In genomic region chr8:106554011-106554410, GRCm38 (mm10) we compare ENCODE assay signal across 36 mouse cellular contexts. TPM values are rescaled to one million over a fixed set of nuclear protein-coding genes. Genes with fewer than 3 reads are reported as not detected.
DNase-seq lines count a peak whose midpoint lies in the region; ATAC-seq and TF ChIP-seq lines count a peak whose summit lies in the region.
"Had no signal": no experiment of that assay in that cellular context is flagged by ENCODE, and none has a peak within 500 bp of the region (broad histone marks: within the 10 kb centered on the region; RNA-seq: fewer than 3 reads in every experiment).

No protein-coding gene starts in this region.

- no peaks in the 10 kb centered on the region for H3K36me3 ChIP-seq in heart, adult 2 months (ENCODE audit: control insufficient read depth, insufficient read depth, low read length)
- H3K36me3 ChIP-seq in heart, embryonic 11.5 days (ENCODE audit: control insufficient read depth, insufficient read depth, low read length), result peaks cover 23% of the 10 kb centered on the region
- H3K36me3 ChIP-seq in liver, postnatal 0 days (replicated peaks; ENCODE audit: insufficient read depth, low read length), result no peaks in the 10 kb centered on the region
- H3K36me3 ChIP-seq in liver, embryonic 12.5 days, result peaks cover 14% of the 10 kb centered on the region; the same call in 1 of the 2 replicates
- H3K36me3 ChIP-seq in MEL (ENCODE audit: control insufficient read depth in 1 of 2, insufficient read depth in 2 of 2, low read length in 2 of 2), result no peaks in the 10 kb centered on the region
- H3K36me3 ChIP-seq: G1E; hindbrain, embryonic 13.5 days; midbrain, embryonic 10.5 days had no signal

- no peaks in the 10 kb centered on the region for H3K4me1 ChIP-seq in heart, adult 2 months (ENCODE audit: control insufficient read depth, insufficient read depth, low read length)
- H3K4me1 ChIP-seq in heart, embryonic 11.5 days (ENCODE audit: control insufficient read depth, insufficient read depth, low read length), result no peaks in the 10 kb centered on the region
- no peaks in the 10 kb centered on the region for H3K4me1 ChIP-seq in liver, postnatal 0 days (ENCODE audit: insufficient read depth)
- H3K4me1 ChIP-seq in liver, embryonic 12.5 days, result 0 out of 2 replicates have a peak, but pooled peaks cover 2% of the 10 kb centered on the region
- no peaks in the 10 kb centered on the region for H3K4me1 ChIP-seq in MEL (ENCODE audit: control insufficient read depth in 1 of 2, insufficient read depth in 2 of 2, low read length in 2 of 2)
- H3K4me1 ChIP-seq in embryonic fibroblast, embryonic 13.5 days (ENCODE audit: control insufficient read depth, insufficient read depth, low read length), result no peaks in the 10 kb centered on the region
- H3K4me1 ChIP-seq: heart, embryonic 15.5 days; hindbrain, embryonic 13.5 days; limb, embryonic 15.5 days; lung, embryonic 15.5 days; midbrain, embryonic 10.5 days had no signal

- no peak for ATAC-seq in heart, embryonic 11.5 days (replicated peaks; ENCODE audit: insufficient number of reproducible peaks, low FRiP score, low TSS enrichment)
- ATAC-seq in liver, postnatal 0 days, result no peak
- ATAC-seq in liver, embryonic 12.5 days, result no peak
- ATAC-seq in granulocyte monocyte progenitor cell, adult 5-6 weeks (replicated peaks; ENCODE audit: poor library complexity, severe bottlenecking), result no peak
- ATAC-seq: forebrain, postnatal 0 days; inflammation-experienced regulatory T-cells, adult 6 months; midbrain, embryonic 16.5 days had no signal

- H3K9me3 ChIP-seq in heart, embryonic 11.5 days (replicated peaks; ENCODE audit: control insufficient read depth, low read length), result peaks cover 4% of the 10 kb centered on the region; the same call in 1 of the 2 replicates
- peaks cover 3% of the 10 kb centered on the region; the same call in 1 of the 2 replicates for H3K9me3 ChIP-seq in liver, postnatal 0 days (ENCODE audit: low read length)
- no peaks in the 10 kb centered on the region for H3K9me3 ChIP-seq in liver, embryonic 12.5 days (replicated peaks)
- no peaks in the 10 kb centered on the region for H3K9me3 ChIP-seq in MEL (replicated peaks; ENCODE audit: insufficient read depth, low read length)
- H3K9me3 ChIP-seq: G1E; heart, embryonic 15.5 days; lung, embryonic 15.5 days had no signal

- H3K4me3 ChIP-seq in heart, adult 2 months, result no peak overlapping the region
- H3K4me3 ChIP-seq in heart, embryonic 11.5 days (ENCODE audit: low read depth, low read length), result no peak overlapping the region
- no peak overlapping the region for H3K4me3 ChIP-seq in liver, postnatal 0 days (ENCODE audit: low read depth, low read length)
- no peak overlapping the region for H3K4me3 ChIP-seq in liver, embryonic 12.5 days
- H3K4me3 ChIP-seq in MEL (ENCODE audit: control insufficient read depth in 1 of 2, insufficient read depth in 1 of 2, low read depth in 2 of 2, low read length in 2 of 2), result no peak overlapping the region
- H3K4me3 ChIP-seq in embryonic fibroblast, embryonic 13.5 days (ENCODE audit: insufficient read depth, low read length), result no peak overlapping the region
- H3K4me3 ChIP-seq: heart, embryonic 15.5 days; hindbrain, embryonic 13.5 days; limb, embryonic 15.5 days; lung, embryonic 15.5 days; midbrain, embryonic 10.5 days; myocyte had no signal

- no peak for TF ChIP-seq EP300 in heart, adult 2 months (IDR thresholded peaks at IDR 0.05; ENCODE audit: insufficient read depth, low read depth, low read length)
- no peak for TF ChIP-seq EP300 in liver, postnatal 0 days (IDR thresholded peaks at IDR 0.05; ENCODE audit: low read depth)
- TF ChIP-seq EP300 in MEL (IDR thresholded peaks at IDR 0.05; ENCODE audit: low read depth in 1 of 2, low read length in 2 of 2), result no peak

- TF ChIP-seq POLR2A in heart, adult 2 months (IDR thresholded peaks at IDR 0.05; ENCODE audit: insufficient read depth, low read depth, low read length), result no peak
- TF ChIP-seq POLR2A in MEL (IDR thresholded peaks at IDR 0.05; ENCODE audit: control insufficient read depth in 1 of 2, insufficient read depth in 1 of 2, low read depth in 1 of 2, low read length in 2 of 2, poor library complexity in 1 of 2), result no peak
- TF ChIP-seq POLR2A in embryonic fibroblast, embryonic 13.5 days (IDR thresholded peaks at IDR 0.05; ENCODE audit: low read depth, low read length), result no peak

- H3K27ac ChIP-seq in heart, adult 2 months, result no peak overlapping the region
- no peak overlapping the region for H3K27ac ChIP-seq in heart, embryonic 11.5 days (ENCODE audit: low read depth, low read length)
- H3K27ac ChIP-seq in liver, postnatal 0 days (ENCODE audit: low read depth), result no peak overlapping the region
- no peak overlapping the region for H3K27ac ChIP-seq in liver, embryonic 12.5 days
- no peak overlapping the region for H3K27ac ChIP-seq in MEL (ENCODE audit: control insufficient read depth, low read depth, low read length)
- H3K27ac ChIP-seq in embryonic fibroblast, embryonic 13.5 days (ENCODE audit: insufficient read depth, low read length), result no peak overlapping the region
- H3K27ac ChIP-seq: heart, embryonic 15.5 days; hindbrain, embryonic 13.5 days; limb, embryonic 15.5 days; lung, embryonic 15.5 days; midbrain, embryonic 10.5 days had no signal

- no peaks in the 10 kb centered on the region for H3K27me3 ChIP-seq in heart, adult 2 months (ENCODE audit: control insufficient read depth, insufficient read depth, low read length)
- H3K27me3 ChIP-seq in heart, embryonic 11.5 days (ENCODE audit: control insufficient read depth, insufficient read depth, low read length), result no peaks in the 10 kb centered on the region
- H3K27me3 ChIP-seq in liver, postnatal 0 days (ENCODE audit: insufficient read depth, low read length), result no peaks in the 10 kb centered on the region
- no peaks in the 10 kb centered on the region for H3K27me3 ChIP-seq in liver, embryonic 12.5 days (replicated peaks)
- H3K27me3 ChIP-seq in MEL (ENCODE audit: control insufficient read depth in 1 of 2, insufficient read depth in 2 of 2, low read length in 2 of 2), result no peaks in the 10 kb centered on the region
- H3K27me3 ChIP-seq: heart, embryonic 15.5 days; hindbrain, embryonic 13.5 days; limb, embryonic 15.5 days; lung, embryonic 15.5 days had no signal

- DNase-seq in heart, adult 2 months, result no peak
- no peak for DNase-seq in liver, postnatal 0 days
- no peak for DNase-seq in MEL (ENCODE audit: low read depth, low spot score)
- no peak for DNase-seq in left cerebral cortex, adult 8-10 months (ENCODE audit: low spot score in 2 of 2)
- DNase-seq: adrenal gland, postnatal 25 days; cerebellum, adult 11 months; cerebellum, postnatal 10 days; forebrain, postnatal 0 days; gastrocnemius, postnatal 14 days; heart, postnatal 36 days; kidney, adult 8-10 months; kidney, postnatal 14 days; left cerebral cortex, postnatal 4 days; right cerebral cortex, adult 18-20 months; right cerebral cortex, postnatal 4 days; thymus, adult 2 months had no signal

- 97% methylated on average over 5 of the region's 5 CpGs for WGBS in heart, adult 2 months
- WGBS in heart, embryonic 11.5 days (ENCODE audit: insufficient replicate concordance), result 95% methylated on average over 5 of the region's 5 CpGs
- whole genome bisulfite sequencing in liver, postnatal 0 days (ENCODE audit: insufficient replicate concordance), result 92% methylated on average over 5 of the region's 5 CpGs
- WGBS in liver, embryonic 12.5 days (ENCODE audit: insufficient replicate concordance), result 86% methylated on average over 5 of the region's 5 CpGs

- TF ChIP-seq RAD21 in MEL (IDR thresholded peaks at IDR 0.05; ENCODE audit: low read depth, low read length), result no peak; the same call in 1 of the 2 replicates

- H3K4me2 ChIP-seq in heart, embryonic 11.5 days, result no peak overlapping the region
- H3K4me2 ChIP-seq in liver, postnatal 0 days (ENCODE audit: low read depth, low read length), result no peak overlapping the region
- no peak overlapping the region for H3K4me2 ChIP-seq in liver, embryonic 12.5 days
- H3K4me2 ChIP-seq: heart, embryonic 15.5 days; hindbrain, embryonic 13.5 days; limb, embryonic 15.5 days; lung, embryonic 15.5 days had no signal

- no peaks in the 10 kb centered on the region for H3K79me2 ChIP-seq in heart, adult 2 months (replicated peaks; ENCODE audit: control insufficient read depth, insufficient read depth, low read length)
- H3K79me2 ChIP-seq in MEL (ENCODE audit: control insufficient read depth, insufficient read depth, low read length, poor library complexity), result no peaks in the 10 kb centered on the region

- no peak overlapping the region for H3K9ac ChIP-seq in heart, adult 2 months (ENCODE audit: low read depth, low read length)
- no peak overlapping the region for H3K9ac ChIP-seq in heart, embryonic 11.5 days (ENCODE audit: low read depth, low read length)
- H3K9ac ChIP-seq in liver, postnatal 0 days (replicated peaks), result no peak overlapping the region
- H3K9ac ChIP-seq in liver, embryonic 12.5 days, result no peak overlapping the region
- H3K9ac ChIP-seq in MEL (ENCODE audit: control insufficient read depth, low read depth, low read length, poor library complexity, severe bottlenecking), result no peak overlapping the region
- H3K9ac ChIP-seq: forebrain, postnatal 0 days; heart, embryonic 15.5 days; hindbrain, embryonic 13.5 days; limb, embryonic 15.5 days; lung, embryonic 15.5 days had no signal

- peak; percentile 11; the same call in 1 of the 2 replicates for TF ChIP-seq CTCF in heart, adult 2 months (IDR thresholded peaks at IDR 0.05)
- TF ChIP-seq CTCF in liver, postnatal 0 days (IDR thresholded peaks at IDR 0.05; ENCODE audit: low read depth), result peak; percentile 25; the same call in 1 of the 2 replicates
- TF ChIP-seq CTCF in MEL (IDR thresholded peaks at IDR 0.05 in 2 of 3, conservative IDR thresholded peaks at IDR 0.05 in 1 of 3; ENCODE audit: control insufficient read depth in 1 of 3, insufficient read depth in 1 of 3, low read depth in 2 of 3, low read length in 3 of 3, poor library complexity in 1 of 3, severe bottlenecking in 1 of 3), result peak; percentile 25 to 33 (median 26); a peak in 5 of 6 replicates
- TF ChIP-seq CTCF in embryonic fibroblast, embryonic 13.5 days (IDR thresholded peaks at IDR 0.05; ENCODE audit: borderline replicate concordance, insufficient read depth, low read length), result peak; percentile 22; the same call in 1 of the 2 replicates

- intact Hi-C loops in heart, adult 2 months (cut with DNase I), result no loop called here

RNA-seq across cellular contexts. Expression of gene Gm10073, which starts 19.2 kb away (rescaled TPM):
- 100 to 1,000 TPM; 109 to 123 TPM for total RNA-seq in heart, adult 2 months (2021)
- polyA plus RNA-seq in heart, adult 2 months (2012; rRNA removed), result 31.2 and 34.2 TPM in 2 replicates
- polyA plus RNA-seq in heart, embryonic 11.5 days (2014; fragmentation: Nextera tagmentation; extraction: Ambion mirVana), result 6.9 and 7.6 TPM in 2 replicates
- polyA plus RNA-seq in liver, postnatal 0 days (2015; fragmentation: Nextera tagmentation; extraction: Ambion mirVana), result 7.2 and 7.3 TPM in 2 replicates
- 4.0 and 7.1 TPM in 2 replicates for polyA plus RNA-seq in liver, embryonic 12.5 days (2016; fragmentation: Nextera tagmentation; extraction: Ambion mirVana)
- total RNA-seq in MEL (2012; rRNA removed), result 79.9 and 188 TPM in 2 replicates
- polyA plus RNA-seq in MEL (2012; ENCODE audit: insufficient read depth in 1 of 2, insufficient read length in 2 of 2, low read depth in 1 of 2, low replicate concordance in 2 of 2, missing spikeins in 1 of 2), result 10 to 100 TPM in 1 of 2 experiments, not detected in 1; 71.2 TPM
- 21.2 and 22.4 TPM in 2 replicates for polyA plus RNA-seq in embryonic fibroblast, embryonic 13.5 days (2011; ENCODE audit: insufficient read length, low read depth, missing spikeins)
- 100 to 1,000 TPM in 1 of 4 experiments, 10 to 100 TPM in 3; 92.7 to 111 (median 96.1) TPM for total RNA-seq in left cerebral cortex, adult 8-10 months (2022)
- 29.2 and 30.2 TPM in 2 replicates for total RNA-seq in granulocyte monocyte progenitor cell, adult 5-6 weeks (2014; fragmentation: Nextera tagmentation)
- 8.2 and 10.8 TPM in 2 replicates for total RNA-seq in granulocyte monocyte progenitor cell, adult 5-6 weeks (2017)

RNA-seq across cellular contexts. Expression of gene Cdh3, which starts 43.3 kb away (rescaled TPM):
- 1 to 10 TPM in 1 of 2 experiments, under 1 TPM in 1; 0.91 to 1.1 TPM for total RNA-seq in heart, adult 2 months (2021)
- 1.2 and 1.4 TPM in 2 replicates for polyA plus RNA-seq in heart, adult 2 months (2012; rRNA removed)
- 17.8 and 22.5 TPM in 2 replicates for polyA plus RNA-seq in heart, embryonic 11.5 days (2014; fragmentation: Nextera tagmentation; extraction: Ambion mirVana)
- 0.56 and 0.65 TPM in 2 replicates for polyA plus RNA-seq in liver, postnatal 0 days (2015; fragmentation: Nextera tagmentation; extraction: Ambion mirVana)
- 6.8 and 6.9 TPM in 2 replicates for polyA plus RNA-seq in liver, embryonic 12.5 days (2016; fragmentation: Nextera tagmentation; extraction: Ambion mirVana)
- not detected in 2 replicates for total RNA-seq in MEL (2012; rRNA removed)
- polyA plus RNA-seq in MEL (2012; ENCODE audit: insufficient read depth in 1 of 2, insufficient read length in 2 of 2, low read depth in 1 of 2, low replicate concordance in 2 of 2, missing spikeins in 1 of 2), result not detected
- 49.9 and 70.2 TPM in 2 replicates for polyA plus RNA-seq in embryonic fibroblast, embryonic 13.5 days (2011; ENCODE audit: insufficient read length, low read depth, missing spikeins)
- under 1 TPM; 0.33 to 0.62 (median 0.40) TPM for total RNA-seq in left cerebral cortex, adult 8-10 months (2022)
- total RNA-seq in granulocyte monocyte progenitor cell, adult 5-6 weeks (2014; fragmentation: Nextera tagmentation), result not detected in 2 replicates
- not detected in 2 replicates for total RNA-seq in granulocyte monocyte progenitor cell, adult 5-6 weeks (2017)
- polyA plus RNA-seq: G1E; inflammation-experienced regulatory T-cells, adult 6 months had no signal

RNA-seq across cellular contexts. Expression of gene Cdh1, which starts 49.1 kb away (rescaled TPM):
- total RNA-seq in heart, adult 2 months (2021), result not detected
- 0.09 and 2.4 TPM in 2 replicates for polyA plus RNA-seq in heart, adult 2 months (2012; rRNA removed)
- 1.4 and 1.7 TPM in 2 replicates for polyA plus RNA-seq in heart, embryonic 11.5 days (2014; fragmentation: Nextera tagmentation; extraction: Ambion mirVana)
- polyA plus RNA-seq in liver, postnatal 0 days (2015; fragmentation: Nextera tagmentation; extraction: Ambion mirVana), result 25.0 and 28.8 TPM in 2 replicates
- 10.7 and 11.4 TPM in 2 replicates for polyA plus RNA-seq in liver, embryonic 12.5 days (2016; fragmentation: Nextera tagmentation; extraction: Ambion mirVana)
- total RNA-seq in MEL (2012; rRNA removed), result not detected in 2 replicates
- polyA plus RNA-seq in MEL (2012; ENCODE audit: insufficient read depth in 1 of 2, insufficient read length in 2 of 2, low read depth in 1 of 2, low replicate concordance in 2 of 2, missing spikeins in 1 of 2), result not detected
- polyA plus RNA-seq in embryonic fibroblast, embryonic 13.5 days (2011; ENCODE audit: insufficient read length, low read depth, missing spikeins), result not detected in 2 replicates
- 1 to 10 TPM; 1.9 to 2.9 (median 2.3) TPM for total RNA-seq in left cerebral cortex, adult 8-10 months (2022)
- 1.1 and 4.6 TPM in 2 replicates for total RNA-seq in granulocyte monocyte progenitor cell, adult 5-6 weeks (2014; fragmentation: Nextera tagmentation)
- total RNA-seq in granulocyte monocyte progenitor cell, adult 5-6 weeks (2017), result 0.88 and 1.6 TPM in 2 replicates
- total RNA-seq: heart, postnatal 36 days had no signal
- polyA plus RNA-seq: G1E had no signal

RNA-seq across cellular contexts. Expression of gene 6030452D12Rik, which starts 53.7 kb away (rescaled TPM):
- total RNA-seq in heart, adult 2 months (2021), result not detected
- polyA plus RNA-seq in heart, adult 2 months (2012; rRNA removed), result not detected in 2 replicates
- not detected in 2 replicates for polyA plus RNA-seq in heart, embryonic 11.5 days (2014; fragmentation: Nextera tagmentation; extraction: Ambion mirVana)
- not detected in 2 replicates for polyA plus RNA-seq in liver, postnatal 0 days (2015; fragmentation: Nextera tagmentation; extraction: Ambion mirVana)
- polyA plus RNA-seq in liver, embryonic 12.5 days (2016; fragmentation: Nextera tagmentation; extraction: Ambion mirVana), result not detected in 2 replicates
- total RNA-seq in MEL (2012; rRNA removed), result not detected in 2 replicates
- not detected for polyA plus RNA-seq in MEL (2012; ENCODE audit: insufficient read depth in 1 of 2, insufficient read length in 2 of 2, low read depth in 1 of 2, low replicate concordance in 2 of 2, missing spikeins in 1 of 2)
- not detected in 2 replicates for polyA plus RNA-seq in embryonic fibroblast, embryonic 13.5 days (2011; ENCODE audit: insufficient read length, low read depth, missing spikeins)
- total RNA-seq in left cerebral cortex, adult 8-10 months (2022), result not detected
- total RNA-seq in granulocyte monocyte progenitor cell, adult 5-6 weeks (2014; fragmentation: Nextera tagmentation), result not detected in 2 replicates
- not detected in 2 replicates for total RNA-seq in granulocyte monocyte progenitor cell, adult 5-6 weeks (2017)
- total RNA-seq: adrenal gland, postnatal 25 days; forebrain, postnatal 0 days; G1E; gastrocnemius, postnatal 14 days; heart, adult 8-10 months; heart, postnatal 36 days; left cerebral cortex, adult 18-20 months; left cerebral cortex, postnatal 4 days had no signal
- polyA plus RNA-seq: cortical plate, adult 2 months; embryonic facial prominence, embryonic 11.5 days; forebrain, embryonic 11.5 days; forebrain, postnatal 0 days; G1E; heart, embryonic 15.5 days; hindbrain, embryonic 13.5 days; inflammation-experienced regulatory T-cells, adult 6 months; limb, embryonic 15.5 days; lung, embryonic 15.5 days; midbrain, embryonic 10.5 days; midbrain, embryonic 16.5 days; myocyte; neural tube, embryonic 14.5 days; stomach, embryonic 14.5 days; thymus, adult 2 months had no signal
